Mouse (Mus musculus) thymus, postnatal 0 days (tissue): ENCODE measurements around the gene Dlgap1. TPM values are rescaled to one million over a fixed set of nuclear protein-coding genes. Genes with fewer than 3 reads are reported as not detected.
"Not testable (repeated sequence)": the region's sequence is repeated elsewhere in the genome, so short reads cannot be mapped to it uniquely, and the experiment has no call there.

ENCODE experiments used
- DNase-seq: peaks from one replicate; pipeline ENCODE4 v3.0.0-alpha.2; 2015; ENCODE audit warnings: low spot score
- polyA plus RNA-seq: library from polyadenylated mRNA; unstranded; fragments of >200 nt; fragmentation: Nextera tagmentation; extraction: Ambion mirVana; gene quantifications from 2 replicates; pipeline ENCODE4 v1.2.1, GENCODE M21; 2015

Dlgap1 gene
- polyA plus RNA-seq, 1 experiment from 2014 or later = not detected

GRCm38 (mm10) chr17:70834430-70834965, 865.6 kb downstream of the Dlgap1 start:
- DNase-seq = no peak

- DNase-seq = no peak
These were observed 866.4 kb downstream of the Dlgap1 start for GRCm38 (mm10) chr17:70835071-70835790.

- no peak for DNase-seq
These were observed 867.9 kb downstream of the Dlgap1 start for GRCm38 (mm10) chr17:70836820-70837219.

GRCm38 (mm10) chr17:70837474-70837873, 868.6 kb downstream of the Dlgap1 start:
- DNase-seq = not testable (repeated sequence)

- DNase-seq = no peak
These were observed 869.2 kb downstream of the Dlgap1 start for GRCm38 (mm10) chr17:70838031-70838430.

GRCm38 (mm10) chr17:70838533-70838932, 869.7 kb downstream of the Dlgap1 start:
- no peak for DNase-seq

- no peak for DNase-seq
These were observed 874.4 kb downstream of the Dlgap1 start for GRCm38 (mm10) chr17:70843252-70843651.

GRCm38 (mm10) chr17:70844971-70845370, 876.1 kb downstream of the Dlgap1 start:
- DNase-seq = no peak

- no peak for DNase-seq
These were observed 876.7 kb downstream of the Dlgap1 start for GRCm38 (mm10) chr17:70845543-70845942.

GRCm38 (mm10) chr17:70846111-70846644, 877.3 kb downstream of the Dlgap1 start:
- no peak for DNase-seq

GRCm38 (mm10) chr17:70847086-70847485, 878.2 kb downstream of the Dlgap1 start:
- peak; percentile 88 for DNase-seq

GRCm38 (mm10) chr17:70847751-70848510, 879.1 kb downstream of the Dlgap1 start:
- DNase-seq = peak; percentile 63

GRCm38 (mm10) chr17:70848511-70849398, 879.9 kb downstream of the Dlgap1 start:
- peak; percentile 68 for DNase-seq

- peak; percentile 89 for DNase-seq
These were observed 880.7 kb downstream of the Dlgap1 start for GRCm38 (mm10) chr17:70849399-70850232.

GRCm38 (mm10) chr17:70850233-70850995, 881.5 kb downstream of the Dlgap1 start:
- peak; percentile 60 for DNase-seq

- DNase-seq = peak; percentile 63
These were observed 882.4 kb downstream of the Dlgap1 start for GRCm38 (mm10) chr17:70850996-70851991.

GRCm38 (mm10) chr17:70852011-70852685, 883.3 kb downstream of the Dlgap1 start:
- peak; percentile 74 for DNase-seq
